In genomic region chr12:86833711-86834415, GRCm38 (mm10) we compare ENCODE assay signal across 8 mouse cellular contexts. TPM values are rescaled to one million over a fixed set of nuclear protein-coding genes. Genes with fewer than 3 reads are reported as not detected.
A peak's percentile ranks its signal among the peaks of the same experiment; 100 is the strongest.
DNase-seq lines count a peak whose midpoint lies in the region; ATAC-seq lines count a peak whose summit lies in the region.

No protein-coding gene starts in this region.

- H3K9me3 ChIP-seq in heart, embryonic 15.5 days (replicated peaks) = no peaks in the 10 kb centered on the region
- H3K9me3 ChIP-seq in limb, embryonic 10.5 days (replicated peaks) = no peaks in the 10 kb centered on the region
- no peaks in the 10 kb centered on the region for H3K9me3 ChIP-seq in midbrain, embryonic 13.5 days

- no peaks in the 10 kb centered on the region for H3K36me3 ChIP-seq in heart, embryonic 15.5 days
- no peaks in the 10 kb centered on the region for H3K36me3 ChIP-seq in limb, embryonic 10.5 days
- no peaks in the 10 kb centered on the region for H3K36me3 ChIP-seq in midbrain, embryonic 13.5 days

- peak; percentile 46 for ATAC-seq in CD4-positive, CD25-positive, alpha-beta regulatory T cell, adult 4 months
- ATAC-seq in heart, embryonic 15.5 days (replicated peaks; ENCODE audit: insufficient number of reproducible peaks, insufficient read depth, low FRiP score, low read depth) = peak; percentile 79
- no peak for ATAC-seq in midbrain, embryonic 13.5 days

- 21% methylated on average over 6 of the region's 6 CpGs for WGBS in heart, embryonic 15.5 days
- 67% methylated on average over 6 of the region's 6 CpGs for WGBS in limb, embryonic 10.5 days
- 56% methylated on average over 6 of the region's 6 CpGs for whole genome bisulfite sequencing in midbrain, embryonic 13.5 days

- peak; percentile 95 for DNase-seq in 3T3-L1 (ENCODE audit: low read depth, low spot score)
- DNase-seq in c-Kit-positive CD71-positive TER-119-negative erythroid progenitor cells, embryonic 14.5 days (ENCODE audit: low read depth) = peak; percentile 54
- DNase-seq in limb, embryonic 10.5 days (ENCODE audit: low spot score) = no peak
- DNase-seq in thymus, postnatal 0 days (ENCODE audit: low spot score) = peak; percentile 64
- no peak for DNase-seq in layer of hippocampus, postnatal 25 days (ENCODE audit: extremely low spot score in 1 of 2, low spot score in 1 of 2)

- peak overlapping the region; percentile 96 for H3K27ac ChIP-seq in heart, embryonic 15.5 days
- H3K27ac ChIP-seq in limb, embryonic 10.5 days = peak overlapping the region; percentile 89
- peak overlapping the region; percentile 75; the same call in 1 of the 2 replicates for H3K27ac ChIP-seq in midbrain, embryonic 13.5 days

- peak overlapping the region; percentile 31; the same call in 1 of the 2 replicates for H3K9ac ChIP-seq in heart, embryonic 15.5 days
- H3K9ac ChIP-seq in midbrain, embryonic 13.5 days (replicated peaks) = no peak overlapping the region; the same call in 1 of the 2 replicates

- H3K4me1 ChIP-seq in heart, embryonic 15.5 days (replicated peaks) = peaks cover 74% of the 10 kb centered on the region
- H3K4me1 ChIP-seq in limb, embryonic 10.5 days = peaks cover 49% of the 10 kb centered on the region
- H3K4me1 ChIP-seq in midbrain, embryonic 13.5 days (replicated peaks) = peaks cover 46% of the 10 kb centered on the region

- no peaks in the 10 kb centered on the region for H3K27me3 ChIP-seq in heart, embryonic 15.5 days
- H3K27me3 ChIP-seq in limb, embryonic 10.5 days (ENCODE audit: low read depth, poor library complexity, severe bottlenecking) = peaks cover 6% of the 10 kb centered on the region; the same call in 1 of the 2 replicates
- no peaks in the 10 kb centered on the region; the same call in 1 of the 2 replicates for H3K27me3 ChIP-seq in midbrain, embryonic 13.5 days

- no peak overlapping the region for H3K4me3 ChIP-seq in heart, embryonic 15.5 days
- no peak overlapping the region for H3K4me3 ChIP-seq in limb, embryonic 10.5 days
- H3K4me3 ChIP-seq in midbrain, embryonic 13.5 days (replicated peaks) = no peak overlapping the region

- peak overlapping the region; percentile 27; the same call in 1 of the 2 replicates for H3K4me2 ChIP-seq in heart, embryonic 15.5 days
- H3K4me2 ChIP-seq in midbrain, embryonic 13.5 days (replicated peaks) = no peak overlapping the region

RNA-seq across cellular contexts. Expression of gene Irf2bpl, which starts 50.7 kb away (rescaled TPM):
- polyA plus RNA-seq in CD4-positive, CD25-positive, alpha-beta regulatory T cell, adult 4 months (2017; shearing (Covaris generic)) = 10 to 100 TPM in 1 of 2 experiments, 1 to 10 TPM in 1; 7.6 to 18.8 TPM
- 40.1 and 41.7 TPM in 2 replicates for polyA plus RNA-seq in heart, embryonic 15.5 days (2015; fragmentation: Nextera tagmentation; extraction: Ambion mirVana)
- 11.9 and 22.6 TPM in 2 replicates for polyA plus RNA-seq in limb, embryonic 10.5 days (2016; fragmentation: Nextera tagmentation; extraction: Ambion mirVana)
- 65.3 and 75.5 TPM in 2 replicates for polyA plus RNA-seq in midbrain, embryonic 13.5 days (2015; fragmentation: Nextera tagmentation; extraction: Ambion mirVana)
- 13.1 and 15.5 TPM in 2 replicates for polyA plus RNA-seq in thymus, postnatal 0 days (2015; fragmentation: Nextera tagmentation; extraction: Ambion mirVana)
- 10 to 100 TPM; 68.0 to 70.8 TPM for total RNA-seq in layer of hippocampus, postnatal 25 days (2021)

Comparison
In these comparisons a context has a peak if more than half of its experiments do, and no peak if none do; other contexts are left out.
1. DNase-seq: peak in 3T3-L1 (single experiment), c-Kit-positive CD71-positive TER-119-negative erythroid progenitor cells, embryonic 14.5 days (single experiment) and thymus, postnatal 0 days (single experiment); none in limb, embryonic 10.5 days (single experiment) and layer of hippocampus, postnatal 25 days (0 of 2).
2. Peak in every context shown above with its lines, with median percentiles within 50 percentile points of each other: H3K27ac ChIP-seq.